Mouse (Mus musculus) left cerebral cortex, adult 18-20 months (tissue): Measurements from ENCODE around the gene Prkcb. TPM values are rescaled to one million over a fixed set of nuclear protein-coding genes. Genes with fewer than 3 reads are reported as not detected.

Experiments
- DNase-seq, 2 experiments: peaks; one replicate each; pipeline ENCODE4 v3.0.0; 2021 to 2022; ENCODE audit warnings: low spot score in 2 of 2, mixed read lengths in 1 of 2
- total RNA-seq, 2 experiments: library from RNA; stranded (reverse); gene quantifications; 2 replicates each; pipeline ENCODE4 v1.2.3; 2021

The Prkcb gene
- total RNA-seq, 2 experiments from 2014 or later: 871 to 890 TPM

DNA sequence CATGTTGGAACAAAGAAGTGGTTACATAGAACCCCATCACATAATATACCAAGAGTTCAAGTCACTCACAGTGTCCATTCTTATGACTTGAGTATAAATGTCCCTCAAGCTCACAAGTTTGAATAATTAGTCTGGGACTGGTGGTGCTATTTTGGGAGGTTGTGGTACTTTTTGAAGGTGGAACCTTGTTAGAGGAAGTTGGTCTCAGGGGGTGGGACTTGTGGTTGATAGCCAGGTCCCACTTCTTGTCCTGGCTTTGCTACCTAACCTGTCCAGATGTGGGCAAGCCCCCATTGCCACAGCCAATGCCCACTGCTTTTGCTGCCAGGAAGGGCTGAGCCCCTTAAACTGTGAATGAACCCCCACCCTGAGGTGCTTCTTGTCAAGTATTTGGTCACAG, 28.9 kb downstream of the Prkcb start:
- no peak for DNase-seq

DNA sequence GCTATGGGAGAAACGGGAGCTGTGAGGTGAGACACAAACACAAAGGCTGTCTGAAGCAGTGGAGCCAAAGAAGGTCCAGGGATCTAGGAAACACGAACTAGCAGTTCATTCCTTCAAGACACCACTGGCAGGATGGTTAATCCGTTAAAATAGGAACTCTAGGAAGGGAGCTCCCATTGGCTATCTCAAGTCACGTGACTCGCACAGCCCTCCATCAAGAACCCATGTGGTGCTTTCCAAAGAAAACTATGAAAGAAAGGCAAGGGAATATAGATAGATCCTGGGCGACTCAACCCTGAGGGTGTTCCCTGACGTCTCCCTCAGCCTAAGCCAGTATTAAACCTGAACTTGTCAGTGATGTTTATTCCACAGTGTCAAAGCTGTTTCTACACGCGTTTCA, 31.0 kb downstream of the Prkcb start:
- no peak for DNase-seq

DNA sequence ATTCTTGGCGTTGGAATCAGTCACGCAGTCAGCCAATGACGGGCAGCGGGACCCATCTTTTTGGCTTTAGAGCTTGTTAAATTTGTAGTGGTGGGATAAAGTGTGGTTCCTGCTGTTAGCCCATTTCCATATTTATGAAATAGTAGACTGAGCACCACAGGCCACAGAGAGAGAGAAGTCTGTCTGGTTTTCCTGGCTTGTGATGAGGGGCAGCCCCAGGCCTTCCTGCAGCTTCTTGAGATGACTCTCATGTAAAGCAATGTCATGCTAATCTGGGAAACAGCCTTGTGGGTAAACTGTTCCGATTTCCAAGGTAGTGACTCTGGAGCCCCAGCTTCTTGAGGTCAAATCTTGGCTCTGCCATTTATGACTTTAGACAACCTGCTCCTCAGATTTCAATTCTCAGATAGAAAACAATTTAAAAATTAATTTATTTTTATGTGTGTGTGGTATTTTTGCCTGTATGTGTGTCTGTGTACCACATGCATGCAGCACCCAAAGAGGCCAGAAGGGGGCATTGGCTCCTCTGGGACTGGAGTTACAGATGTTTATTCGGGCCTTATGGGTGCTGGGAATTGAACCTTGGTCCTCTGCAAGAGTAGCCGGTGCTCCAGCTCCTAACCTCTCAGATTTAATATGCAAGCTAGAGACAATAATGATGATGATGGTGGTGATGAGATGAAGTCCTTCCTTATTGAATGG, 32.4 kb downstream of the Prkcb start:
- no peak for DNase-seq

DNA sequence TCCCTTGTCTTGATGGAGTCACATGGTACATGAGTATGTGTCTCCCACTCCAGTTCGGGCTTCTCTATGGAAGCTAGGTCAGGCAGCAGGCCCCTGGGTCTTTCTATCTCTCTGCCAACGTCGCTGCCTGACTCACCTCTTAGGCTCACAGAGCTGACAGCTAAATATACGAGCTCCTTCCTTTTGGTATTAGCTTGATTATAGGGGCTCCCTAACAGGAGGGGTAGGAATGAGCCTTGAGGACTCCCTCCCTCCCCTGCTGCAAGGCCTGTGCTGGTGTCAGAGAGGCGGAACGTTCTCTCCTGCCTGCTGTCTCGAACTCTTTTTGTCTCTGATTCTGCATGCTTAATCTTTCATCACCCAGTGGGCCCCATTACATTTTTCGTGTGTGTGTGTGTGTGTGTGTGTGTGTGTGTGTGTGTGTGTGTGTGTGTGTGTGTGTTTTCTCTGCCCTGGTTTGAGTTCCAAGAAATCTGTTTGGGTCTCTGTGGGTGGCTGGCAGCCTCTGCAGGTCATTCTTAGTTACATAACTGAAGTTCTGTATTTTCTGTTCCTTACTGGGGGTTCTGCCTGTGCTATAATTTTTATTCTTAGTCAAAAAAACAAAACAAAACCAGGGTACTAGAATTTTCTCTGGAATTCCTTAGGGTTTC, 33.6 kb downstream of the Prkcb start:
- DNase-seq: no peak

DNA sequence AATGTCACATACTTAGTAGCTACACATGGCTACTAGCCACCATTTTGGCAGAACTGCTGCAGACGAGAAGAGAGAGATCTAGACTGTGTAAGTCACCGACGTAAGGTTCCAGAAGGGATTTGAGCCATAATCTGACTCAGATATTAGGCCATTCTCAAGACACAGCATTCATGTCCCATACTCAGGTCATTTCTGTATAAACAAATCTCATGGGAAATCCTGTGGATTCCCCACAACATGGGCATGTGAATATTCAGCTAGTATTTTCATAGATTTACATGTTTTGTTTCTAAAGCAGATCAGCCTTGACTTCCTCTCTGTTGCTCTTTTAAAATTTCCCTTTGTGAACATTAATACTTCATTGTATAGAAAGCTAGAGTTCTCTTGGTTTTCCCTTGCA, 39.4 kb downstream of the Prkcb start:
- no peak for DNase-seq

DNA sequence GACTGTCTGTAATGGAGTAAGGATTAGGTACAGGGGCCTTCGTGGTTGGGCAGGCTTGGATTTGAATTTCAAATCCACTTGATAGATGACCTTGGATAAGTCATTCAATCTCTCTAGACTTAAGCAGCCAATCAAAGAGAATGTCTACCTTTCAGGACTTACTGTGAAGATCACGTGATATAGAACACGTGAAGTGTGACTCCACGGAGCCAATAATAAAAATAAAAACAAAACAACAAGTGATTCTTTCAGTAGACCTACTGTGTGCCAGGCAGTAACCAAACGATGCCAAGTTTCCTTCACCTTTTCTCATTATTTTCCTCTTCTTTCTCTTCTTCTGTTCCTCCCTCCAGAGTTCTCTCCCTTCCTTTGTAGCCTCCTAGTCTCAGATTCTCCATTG, 39.9 kb downstream of the Prkcb start:
- no peak for DNase-seq

DNA sequence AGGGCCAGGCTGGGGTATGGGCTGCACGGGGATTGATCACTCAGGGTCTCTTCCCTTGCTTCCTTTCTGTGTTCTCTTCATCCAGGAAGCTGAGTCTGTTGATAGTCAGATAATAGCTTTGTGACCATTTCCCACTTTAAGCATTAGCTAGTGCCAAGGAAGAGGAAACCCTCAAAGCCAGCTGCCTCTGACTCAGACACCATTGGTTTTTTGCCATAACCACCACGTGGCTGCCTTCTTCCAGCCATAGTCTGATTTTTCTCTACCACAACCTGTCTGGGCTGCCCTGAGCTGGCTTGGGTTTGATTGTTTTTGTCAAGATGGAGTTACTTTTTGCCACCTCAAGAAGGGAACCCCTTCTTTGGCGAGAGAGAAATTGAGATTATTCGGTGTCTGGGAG, 41.0 kb downstream of the Prkcb start:
- peak in 1 of 2 experiments; percentile 52 for DNase-seq

DNA sequence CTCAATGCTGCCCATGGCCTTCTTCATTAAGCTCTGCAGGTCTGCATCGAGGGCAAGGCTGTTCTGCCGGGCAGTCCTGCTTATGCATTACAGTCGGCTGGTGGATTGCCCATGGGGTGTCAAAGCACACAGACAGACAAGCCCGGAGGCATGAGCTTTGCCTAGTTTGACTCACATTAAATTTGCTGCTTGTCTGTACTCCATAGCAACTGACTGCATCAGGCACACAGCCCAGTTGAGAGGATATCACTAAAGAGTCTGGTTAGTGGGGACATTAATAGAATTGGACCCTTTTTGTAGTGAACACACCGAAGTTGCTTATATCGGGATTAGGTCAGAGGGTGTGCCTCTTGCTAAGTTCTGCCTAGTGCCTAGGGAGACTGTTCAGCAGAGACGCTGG, 45.1 kb downstream of the Prkcb start:
- DNase-seq: no peak

DNA sequence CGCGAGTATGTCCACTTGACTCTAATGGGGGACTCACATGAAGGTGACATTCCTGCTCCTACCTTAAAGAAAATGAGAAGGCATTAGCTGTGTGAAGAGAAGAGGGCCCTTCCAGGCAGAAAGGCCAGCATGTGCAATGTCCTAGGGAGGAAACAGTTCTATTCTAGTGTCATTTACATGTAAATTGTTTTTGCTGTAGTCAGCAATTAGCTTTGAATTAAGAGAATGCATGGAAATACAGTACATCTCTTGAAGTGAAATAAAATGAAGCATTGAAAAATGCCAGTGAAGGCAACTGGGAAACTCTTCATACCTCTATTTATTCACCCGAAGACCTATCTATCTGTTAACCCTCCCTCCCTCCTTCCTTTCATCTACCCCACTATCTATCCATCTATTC, 48.8 kb downstream of the Prkcb start:
- DNase-seq: no peak

DNA sequence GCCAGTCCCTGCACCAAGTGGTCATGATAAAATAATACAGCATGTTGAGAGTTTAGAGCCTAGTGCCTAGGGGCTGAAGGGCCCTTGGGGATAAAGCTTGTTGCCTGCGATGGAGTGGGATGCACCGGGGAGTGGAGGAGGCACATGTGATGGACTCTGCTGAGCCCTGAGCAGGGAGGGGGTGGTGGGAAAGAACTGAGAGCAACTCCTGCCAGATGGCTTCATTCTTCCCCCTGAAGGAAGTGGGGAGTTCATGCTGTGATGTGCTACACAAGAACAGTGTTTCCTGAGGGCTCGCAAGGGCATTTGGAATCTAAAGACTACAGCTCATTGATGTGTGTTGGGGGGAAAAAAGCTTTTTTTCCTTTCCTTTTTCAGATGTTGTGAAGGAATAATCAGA, 49.5 kb downstream of the Prkcb start:
- peak in 1 of 2 experiments; percentile 58 for DNase-seq

DNA sequence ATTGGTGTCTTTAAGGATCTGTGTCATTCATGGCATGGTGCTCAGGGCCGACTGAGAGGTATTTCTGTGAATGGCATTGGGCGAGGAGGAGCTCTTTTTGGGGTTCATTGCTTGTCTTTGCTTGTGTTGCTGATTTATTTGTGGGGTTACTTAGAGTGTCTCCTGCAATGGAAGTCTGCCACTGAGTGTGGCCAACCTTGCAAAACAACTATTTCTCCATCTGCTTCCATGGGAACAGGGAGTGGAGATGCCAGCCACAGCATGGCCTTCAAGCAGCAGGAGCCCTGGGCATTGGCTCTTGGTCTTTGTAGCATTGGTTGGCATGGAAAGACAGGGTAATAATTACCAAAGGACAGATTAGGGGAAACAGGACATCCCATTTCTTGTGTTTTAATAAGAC, 50.9 kb downstream of the Prkcb start:
- DNase-seq: no peak

DNA sequence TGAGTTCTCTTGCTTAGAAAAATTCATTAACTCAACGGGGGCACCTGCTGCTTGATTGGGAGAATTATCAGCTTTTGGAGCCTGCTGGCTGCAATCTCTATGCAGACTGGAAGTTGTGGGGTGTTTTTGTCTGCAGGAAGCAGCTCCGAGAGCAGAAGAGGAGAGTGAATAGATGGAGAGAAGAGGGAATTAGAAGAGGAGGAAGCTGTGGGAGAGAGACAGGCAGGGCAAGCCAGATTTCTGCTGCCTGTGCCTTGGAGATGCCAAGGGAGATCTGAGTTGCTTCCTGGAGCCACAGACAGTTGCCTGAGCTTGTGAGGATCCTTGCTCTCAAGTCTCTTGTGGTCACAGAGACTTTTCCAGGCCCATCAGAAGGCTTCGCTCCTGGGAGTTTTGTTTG, 53.3 kb downstream of the Prkcb start:
- no peak for DNase-seq

DNA sequence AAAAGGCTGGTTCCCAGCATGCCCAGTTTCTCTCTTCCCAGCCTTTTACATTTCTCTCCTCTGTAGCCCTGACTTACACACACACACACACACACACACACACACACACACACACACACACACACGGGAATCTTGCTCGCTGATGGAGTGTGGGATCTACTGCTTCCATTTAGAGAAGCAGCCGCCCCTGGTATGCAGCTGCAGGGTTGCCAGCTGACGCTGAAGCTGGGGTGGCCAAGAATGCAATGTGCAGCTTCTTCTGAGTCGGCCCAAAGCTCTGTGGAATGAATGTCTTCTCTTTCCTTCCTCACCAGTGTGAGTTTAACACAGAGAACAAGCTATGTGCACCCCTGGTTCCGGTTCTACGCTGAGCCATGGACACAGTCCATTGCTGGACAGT, 56.1 kb downstream of the Prkcb start:
- peak in 1 of 2 experiments; percentile 58 for DNase-seq

DNA sequence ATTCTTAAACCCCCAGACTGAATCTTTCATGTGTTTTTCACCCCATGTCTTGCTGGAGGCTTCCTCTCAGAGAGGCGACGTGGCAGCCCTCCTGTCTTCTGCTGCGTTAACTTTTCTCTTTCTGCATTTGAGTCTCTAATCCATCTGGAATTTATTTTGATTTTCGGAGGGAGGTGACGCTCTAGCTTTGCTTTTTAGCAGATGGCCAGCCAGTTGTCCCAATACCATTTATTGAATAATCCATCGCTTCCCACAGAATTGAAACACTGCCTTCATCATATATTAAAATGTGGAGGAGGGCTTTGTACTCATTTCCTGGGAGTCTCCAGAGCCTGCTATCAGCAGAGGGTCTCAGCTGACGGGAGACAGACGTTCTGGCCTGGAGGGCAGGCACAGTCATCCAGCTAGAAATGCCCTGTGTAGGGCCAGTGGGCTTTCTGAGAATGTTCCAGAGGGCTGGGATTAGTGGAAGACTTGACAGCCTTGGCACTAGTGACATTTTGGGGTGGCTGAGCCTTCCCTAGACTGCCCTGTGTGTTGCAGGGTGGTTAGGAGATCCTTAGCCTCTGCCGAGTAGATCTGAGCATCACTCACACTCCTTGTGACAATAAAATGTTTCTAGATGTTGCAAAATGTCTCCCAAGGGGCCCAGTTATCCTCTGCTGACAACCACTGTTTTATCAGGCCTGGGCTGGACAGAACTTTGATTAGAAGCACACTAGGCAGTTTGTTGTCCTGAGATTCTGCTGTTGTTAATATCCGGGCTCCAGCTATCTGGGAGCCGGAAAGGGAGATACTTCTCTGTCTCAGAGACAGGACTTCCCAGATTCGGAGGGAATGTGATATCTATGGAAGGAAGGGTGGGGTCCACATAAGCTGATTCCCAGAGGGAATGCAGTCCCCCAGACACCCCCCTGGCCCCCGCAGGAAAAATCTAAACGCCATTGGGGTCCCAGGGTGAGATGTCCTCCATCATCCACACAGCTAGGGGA, 58.0 kb downstream of the Prkcb start:
- no peak for DNase-seq

DNA sequence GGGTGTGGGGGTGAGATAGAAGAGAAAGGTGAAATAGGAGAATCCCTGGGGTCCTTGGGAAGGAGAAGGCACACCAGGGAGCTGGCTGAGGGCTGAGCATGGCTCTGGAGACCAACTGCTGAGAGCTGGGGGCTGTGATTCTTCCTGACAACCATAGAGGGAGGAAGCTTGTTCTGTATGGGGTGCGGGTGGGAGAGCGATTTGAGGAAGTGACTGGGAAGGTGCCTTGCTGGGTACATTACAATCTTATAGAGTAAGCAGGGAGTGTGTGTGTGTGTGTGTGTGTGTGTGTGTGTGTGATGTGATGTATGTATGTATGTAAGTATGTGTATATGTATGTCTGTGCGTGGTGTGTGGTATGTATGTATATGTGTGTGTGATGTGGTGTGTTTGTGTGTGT, 58.9 kb downstream of the Prkcb start:
- no peak for DNase-seq

DNA sequence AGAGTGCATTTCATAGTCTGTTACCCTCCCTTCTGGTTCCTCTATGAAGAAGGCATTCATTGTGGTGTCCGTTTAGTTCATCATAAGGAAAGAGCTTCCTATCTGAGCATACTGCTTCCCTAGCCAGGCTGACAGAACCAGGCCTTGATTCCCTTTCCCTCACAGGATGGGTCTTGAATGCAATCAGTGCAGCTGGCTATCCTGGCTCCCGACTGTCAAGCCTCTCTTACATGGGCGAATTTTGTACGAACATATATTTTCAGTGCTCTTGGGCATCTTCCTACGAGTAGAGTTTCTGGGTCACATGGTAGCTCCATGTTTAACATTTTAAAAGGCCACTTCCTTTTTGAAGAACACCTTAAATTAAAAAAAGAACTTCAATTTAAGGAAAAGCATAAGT, 61.4 kb downstream of the Prkcb start:
- no peak for DNase-seq

DNA sequence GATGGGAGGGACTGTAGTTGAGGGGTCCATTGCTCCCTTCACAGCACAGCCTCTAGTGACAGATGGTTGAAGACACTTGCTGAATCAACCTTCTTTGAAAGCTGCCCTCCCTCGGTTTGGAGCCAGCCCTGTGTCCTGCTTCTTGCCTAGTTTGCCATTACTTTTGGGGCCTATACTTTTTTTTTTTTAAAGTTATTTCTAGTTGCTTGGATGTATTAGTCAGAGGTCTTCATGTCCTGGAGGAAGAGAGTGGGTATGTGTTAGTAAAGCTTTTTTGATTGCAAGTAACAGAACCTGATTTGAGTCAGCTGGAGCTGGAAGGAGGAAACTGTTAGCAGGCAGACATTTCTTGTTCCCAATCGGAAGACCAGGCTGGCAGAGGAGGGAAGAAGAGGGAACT, 62.2 kb downstream of the Prkcb start:
- no peak for DNase-seq

DNA sequence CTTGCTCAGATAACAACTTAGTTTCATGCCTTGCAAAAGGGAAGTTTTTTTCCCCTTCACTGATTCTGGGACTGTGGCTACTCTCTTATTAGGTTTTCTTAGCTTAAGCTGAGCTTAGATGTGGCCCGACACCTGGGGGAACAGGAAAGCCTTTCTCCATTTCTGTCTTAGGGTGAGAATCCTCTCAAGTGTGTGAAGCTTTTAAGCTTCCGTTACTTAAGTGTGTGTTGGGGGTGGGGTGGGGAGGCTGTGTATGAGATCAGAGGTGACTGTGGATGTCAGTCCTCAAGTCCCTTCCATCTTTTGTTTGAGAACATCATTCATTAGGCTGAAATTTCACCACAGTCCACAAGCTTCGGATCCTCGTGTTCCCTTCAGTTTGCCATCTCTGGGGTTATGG, 63.3 kb downstream of the Prkcb start:
- no peak for DNase-seq

DNA sequence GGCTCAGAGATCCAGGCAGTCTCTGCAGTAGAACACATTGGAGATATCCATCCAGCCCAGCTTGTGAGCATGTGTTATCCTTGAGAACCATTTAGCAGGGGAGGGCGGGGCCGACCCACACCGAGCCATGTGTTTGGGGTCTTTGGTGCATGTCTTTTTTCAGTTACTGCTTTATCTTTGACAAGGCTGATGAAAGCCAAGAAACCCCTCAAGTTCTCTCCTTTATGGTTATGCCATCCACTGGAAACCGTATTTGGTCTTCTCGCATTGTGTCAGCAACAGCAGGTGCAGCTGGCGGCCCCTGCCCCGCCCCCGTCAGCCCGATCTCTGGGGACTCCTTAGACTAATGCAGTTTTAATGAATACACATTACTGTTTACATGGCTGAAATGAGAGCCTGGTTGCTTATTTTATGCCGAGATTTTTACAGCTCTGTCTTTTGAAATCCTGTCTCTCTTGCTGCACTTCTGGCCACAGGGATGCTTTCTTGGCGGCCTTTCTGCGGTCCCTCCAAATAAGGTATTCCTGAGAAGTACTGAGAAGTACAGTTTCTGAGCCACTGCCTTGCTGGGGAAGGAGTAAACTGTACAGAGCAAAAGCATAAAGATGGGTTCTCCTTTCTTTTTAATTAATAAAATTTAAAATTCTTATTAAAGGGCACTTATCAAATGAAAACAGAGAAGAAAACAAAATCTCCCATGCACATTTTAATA, 64.2 kb downstream of the Prkcb start:
- no peak for DNase-seq

DNA sequence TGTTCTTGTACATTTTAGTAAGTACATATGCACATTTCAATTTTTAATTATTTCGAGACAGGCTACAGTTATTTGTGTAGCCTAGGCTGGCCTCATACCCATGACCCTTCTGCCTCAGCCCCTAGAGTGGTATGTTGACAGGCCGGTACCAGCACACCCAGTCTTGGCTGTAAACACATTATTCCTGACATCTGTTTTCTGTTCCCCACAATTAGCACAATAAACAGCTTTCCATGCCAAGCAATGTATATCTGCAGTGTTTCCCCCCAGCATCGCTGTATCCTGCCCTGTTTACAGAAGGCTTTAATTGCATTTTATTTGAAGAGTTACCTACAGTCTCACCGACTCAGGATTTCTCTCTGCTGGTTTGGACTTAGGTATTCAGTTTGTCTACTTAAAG, 64.8 kb downstream of the Prkcb start:
- no peak for DNase-seq

DNA sequence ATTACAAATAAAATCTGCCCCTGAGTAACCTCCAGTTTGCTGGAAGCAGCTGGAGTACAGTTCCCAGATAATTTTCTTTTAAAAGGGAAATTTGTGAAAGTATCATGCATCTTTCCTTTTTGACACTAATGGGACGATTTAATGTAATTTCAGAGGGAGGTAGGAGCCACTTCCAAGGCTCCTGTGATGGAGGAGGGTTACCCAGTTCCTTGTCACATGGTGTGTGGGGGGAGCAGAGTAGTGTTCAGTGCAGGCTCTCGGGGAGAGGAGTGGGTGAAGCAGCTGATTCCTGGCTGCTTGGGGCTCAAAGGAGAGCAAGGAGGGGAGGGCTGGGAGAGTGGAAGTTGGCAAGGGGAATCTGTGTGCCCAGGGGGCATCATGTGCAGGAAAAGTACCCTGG, 68.4 kb downstream of the Prkcb start:
- DNase-seq: no peak
